Comparison of ENCODE assay signal across 15 mouse cellular contexts in genomic region chr7:79516287-79516686, GRCm38 (mm10). TPM values are rescaled to one million over a fixed set of nuclear protein-coding genes. Genes with fewer than 3 reads are reported as not detected.
A peak's percentile ranks its signal among the peaks of the same experiment; 100 is the strongest.
DNase-seq lines count a peak whose midpoint lies in the region; ATAC-seq and TF ChIP-seq lines count a peak whose summit lies in the region.
"Had no signal": no experiment of that assay in that cellular context is flagged by ENCODE, and none has a peak within 500 bp of the region (broad histone marks: within the 10 kb centered on the region; RNA-seq: fewer than 3 reads in every experiment).

No protein-coding gene starts in this region.

- no peak for TF ChIP-seq CTCF in intestine, postnatal 0 days (IDR thresholded peaks at IDR 0.05; ENCODE audit: low read depth)

- H3K4me2 ChIP-seq in hindbrain, embryonic 11.5 days (replicated peaks; ENCODE audit: low read depth, low read length), result no peak overlapping the region
- peak overlapping the region; percentile 61; the same call in 1 of the 2 replicates for H3K4me2 ChIP-seq in midbrain, embryonic 15.5 days
- no peak overlapping the region for H3K4me2 ChIP-seq in intestine, postnatal 0 days (replicated peaks; ENCODE audit: low read depth)

- H3K36me3 ChIP-seq in hindbrain, embryonic 11.5 days (ENCODE audit: control insufficient read depth, insufficient read depth, low read length), result no peaks in the 10 kb centered on the region
- no peaks in the 10 kb centered on the region for H3K36me3 ChIP-seq in midbrain, embryonic 15.5 days (replicated peaks)
- H3K36me3 ChIP-seq in intestine, postnatal 0 days (ENCODE audit: control insufficient read depth, insufficient read depth), result no peaks in the 10 kb centered on the region
- H3K36me3 ChIP-seq: embryonic facial prominence, embryonic 12.5 days; liver, embryonic 12.5 days had no signal

- no peak overlapping the region for H3K4me3 ChIP-seq in hindbrain, embryonic 11.5 days (ENCODE audit: low read depth, low read length)
- no peak overlapping the region for H3K4me3 ChIP-seq in midbrain, embryonic 15.5 days
- H3K4me3 ChIP-seq in intestine, postnatal 0 days (ENCODE audit: low read depth, low read length), result no peak overlapping the region

- H3K9me3 ChIP-seq in hindbrain, embryonic 11.5 days (ENCODE audit: control insufficient read depth, low read length), result no peaks in the 10 kb centered on the region
- H3K9me3 ChIP-seq in midbrain, embryonic 15.5 days, result no peaks in the 10 kb centered on the region
- H3K9me3 ChIP-seq in intestine, postnatal 0 days (ENCODE audit: control insufficient read depth), result no peaks in the 10 kb centered on the region
- H3K9me3 ChIP-seq: embryonic facial prominence, embryonic 12.5 days; liver, embryonic 12.5 days had no signal

- H3K4me1 ChIP-seq in hindbrain, embryonic 11.5 days (replicated peaks; ENCODE audit: control insufficient read depth, insufficient read depth, low read length), result peaks cover 45% of the 10 kb centered on the region
- H3K4me1 ChIP-seq in midbrain, embryonic 15.5 days, result peaks cover 75% of the 10 kb centered on the region
- no peaks in the 10 kb centered on the region for H3K4me1 ChIP-seq in intestine, postnatal 0 days (replicated peaks; ENCODE audit: control insufficient read depth, insufficient read depth, low read length)

- peak overlapping the region; percentile 99 for H3K27ac ChIP-seq in hindbrain, embryonic 11.5 days (ENCODE audit: low read depth, low read length)
- peak overlapping the region; percentile 85 for H3K27ac ChIP-seq in midbrain, embryonic 15.5 days
- H3K27ac ChIP-seq in intestine, postnatal 0 days (ENCODE audit: low read depth, low read length), result no peak overlapping the region
- H3K27ac ChIP-seq: embryonic facial prominence, embryonic 12.5 days; liver, embryonic 12.5 days had no signal

- intact Hi-C loops in left cerebral cortex, postnatal 25 days (cut with DNase I), result no loop called here
- intact Hi-C loops in heart, postnatal 14 days (cut with DNase I), result no loop called here

- peaks cover 22% of the 10 kb centered on the region for H3K27me3 ChIP-seq in hindbrain, embryonic 11.5 days (ENCODE audit: control insufficient read depth, insufficient read depth, low read length)
- 0 out of 2 replicates have a peak, but pooled peaks cover 5% of the 10 kb centered on the region for H3K27me3 ChIP-seq in midbrain, embryonic 15.5 days (replicated peaks)
- H3K27me3 ChIP-seq in intestine, postnatal 0 days (replicated peaks; ENCODE audit: control insufficient read depth, insufficient read depth, low read length), result peaks cover 73% of the 10 kb centered on the region

- 58% methylated on average over 4 of the region's 4 CpGs for WGBS in hindbrain, embryonic 11.5 days
- 66% methylated on average over 4 of the region's 4 CpGs for whole genome bisulfite sequencing in midbrain, embryonic 15.5 days
- 84% methylated on average over 4 of the region's 4 CpGs for WGBS in intestine, postnatal 0 days

- peak overlapping the region; percentile 79 for H3K9ac ChIP-seq in hindbrain, embryonic 11.5 days (ENCODE audit: low read depth, low read length)
- H3K9ac ChIP-seq in midbrain, embryonic 15.5 days, result no peak overlapping the region
- H3K9ac ChIP-seq in intestine, postnatal 0 days (ENCODE audit: low read depth, low read length), result no peak overlapping the region
- H3K9ac ChIP-seq: liver, embryonic 12.5 days had no signal

- DNase-seq in left cerebral cortex, postnatal 25 days (ENCODE audit: low spot score in 2 of 2), result peak; percentile 9 to 19
- no peak for DNase-seq in left cerebral cortex, adult 9 months (ENCODE audit: low spot score in 2 of 2)
- no peak for DNase-seq in hindbrain, embryonic 11.5 days (ENCODE audit: low spot score)
- DNase-seq in heart, adult 18-20 months, result no peak
- no peak for DNase-seq in kidney, postnatal 14 days
- no peak for DNase-seq in heart, postnatal 14 days
- DNase-seq: adrenal gland, postnatal 10 days; gastrocnemius, postnatal 10 days; kidney, adult 8-10 months; left cerebral cortex, postnatal 4 days; thymus, adult 2 months had no signal

- ATAC-seq in hindbrain, embryonic 11.5 days (ENCODE audit: low FRiP score), result no peak
- ATAC-seq in midbrain, embryonic 15.5 days (replicated peaks), result no peak
- ATAC-seq in intestine, postnatal 0 days, result no peak
- ATAC-seq: liver, embryonic 12.5 days had no signal

RNA-seq across cellular contexts. Expression of gene Polg, which starts 50.1 kb away (rescaled TPM):
- total RNA-seq in left cerebral cortex, postnatal 25 days (2021), result 10 to 100 TPM; 75.5 to 87.3 TPM
- 22.5 and 26.3 TPM in 2 replicates for polyA plus RNA-seq in hindbrain, embryonic 11.5 days (2014; fragmentation: Nextera tagmentation; extraction: Ambion mirVana)
- 22.7 and 27.0 TPM in 2 replicates for polyA plus RNA-seq in midbrain, embryonic 15.5 days (2015; fragmentation: Nextera tagmentation; extraction: Ambion mirVana)
- 10 to 100 TPM; 56.1 to 60.0 TPM for total RNA-seq in heart, adult 18-20 months (2021)
- total RNA-seq in heart, postnatal 14 days (2021), result 10 to 100 TPM; 51.4 to 54.7 TPM
- 34.6 and 43.2 TPM in 2 replicates for polyA plus RNA-seq in intestine, postnatal 0 days (2015; fragmentation: Nextera tagmentation; extraction: Ambion mirVana)

Comparison
In these comparisons a context has a peak if more than half of its experiments do, and no peak if none do; other contexts are left out.
1. DNase-seq: peak in left cerebral cortex, postnatal 25 days (2 of 2); none in left cerebral cortex, adult 9 months (0 of 2), hindbrain, embryonic 11.5 days (single experiment), heart, adult 18-20 months (0 of 2), kidney, postnatal 14 days (single experiment) and heart, postnatal 14 days (0 of 2).